Mouse (Mus musculus) heart, postnatal 0 days (tissue): ENCODE data around the gene Dhx29. TPM values are rescaled to one million over a fixed set of nuclear protein-coding genes. Genes with fewer than 3 reads are reported as not detected.
A peak's percentile ranks its signal among the peaks of the same experiment; 100 is the strongest.

Experiments
- ATAC-seq: fragments of 200-750 bp; cut with Nextera tagmentation; 2 replicates; pipeline ENCODE4 v1.8.0; 2017; ENCODE audit warnings: low read depth, moderate number of reproducible peaks, moderate library complexity; ENCODE audit not compliant: insufficient read depth
- DNase-seq: peaks from one replicate; pipeline ENCODE4 v3.0.0-alpha.2; 2016; ENCODE audit warnings: low spot score
- H3K27ac ChIP-seq: fragments of 300-500 bp; sonication (generic); 2 replicates; pipeline ENCODE4 v1.5.1; 2014; ENCODE audit warnings: low read depth, mild to moderate bottlenecking
- H3K27me3 ChIP-seq: fragments of 300-500 bp; sonication (generic); 2 replicates; pipeline ENCODE4 v1.6.1; 2014; ENCODE audit warnings: low read length, mixed read lengths; ENCODE audit not compliant: control insufficient read depth, insufficient read depth
- H3K36me3 ChIP-seq: fragments of 300-500 bp; sonication (generic); replicated peaks from 2 replicates; pipeline ENCODE4 v1.6.1; 2014; ENCODE audit warnings: low read length, mixed read lengths; ENCODE audit not compliant: control insufficient read depth, insufficient read depth
- H3K4me1 ChIP-seq: fragments of 300-500 bp; sonication (generic); 2 replicates; pipeline ENCODE4 v1.6.1; 2014; ENCODE audit warnings: antibody characterized with exemption; ENCODE audit not compliant: control insufficient read depth, insufficient read depth
- H3K4me2 ChIP-seq: fragments of 300-500 bp; sonication (generic); 2 replicates; pipeline ENCODE4 v1.6.1; 2014; ENCODE audit warnings: low read depth, mild to moderate bottlenecking, low read length, moderate library complexity
- H3K4me3 ChIP-seq: fragments of 300-500 bp; sonication (generic); 2 replicates; pipeline ENCODE4 v1.5.1; 2014; ENCODE audit warnings: low read depth, low read length
- H3K9ac ChIP-seq: fragments of 300-500 bp; sonication (generic); replicated peaks from 2 replicates; pipeline ENCODE4 v1.6.1; 2014; ENCODE audit warnings: low read depth, low read length, mixed read lengths
- H3K9me3 ChIP-seq: fragments of 300-500 bp; sonication (generic); replicated peaks from 2 replicates; pipeline ENCODE4 v1.6.1; 2016; ENCODE audit warnings: low read length; ENCODE audit not compliant: control insufficient read depth
- CTCF ChIP-seq: IDR thresholded peaks from 2 replicates; pipeline ENCODE4 v1.5.1; 2016; ENCODE audit warnings: antibody characterized with exemption, control low read depth, low read depth
- EP300 ChIP-seq: IDR thresholded peaks from 2 replicates; pipeline ENCODE4 v1.6.1; 2016; ENCODE audit warnings: antibody characterized with exemption, low read depth
- WGBS: fragments of 180-500 bp; shearing (Covaris S2); extraction: QIAGEN DNeasy Blood & Tissue Kit; methylation state at CpG from one replicate; pipeline ENCODE4 v1.1.7; 2014; 5-methylcytosine and 5-hydroxymethylcytosine counted together
- polyA plus RNA-seq: library from polyadenylated mRNA; unstranded; fragments of >200 nt; fragmentation: Nextera tagmentation; extraction: Ambion mirVana; gene quantifications from 2 replicates; pipeline ENCODE4 v1.2.1, GENCODE M21; 2015
- total RNA-seq: library from RNA; depleted of rRNA; stranded (reverse); fragments of >200 nt; gene quantifications from 2 replicates; pipeline ENCODE4 v1.2.3, GENCODE M21; 2014; ENCODE audit warnings: low replicate concordance

Gene Dhx29
- total and polyA plus RNA-seq, 2 experiments from 2014 or later: 6.4 to 13.2 TPM

DNA sequence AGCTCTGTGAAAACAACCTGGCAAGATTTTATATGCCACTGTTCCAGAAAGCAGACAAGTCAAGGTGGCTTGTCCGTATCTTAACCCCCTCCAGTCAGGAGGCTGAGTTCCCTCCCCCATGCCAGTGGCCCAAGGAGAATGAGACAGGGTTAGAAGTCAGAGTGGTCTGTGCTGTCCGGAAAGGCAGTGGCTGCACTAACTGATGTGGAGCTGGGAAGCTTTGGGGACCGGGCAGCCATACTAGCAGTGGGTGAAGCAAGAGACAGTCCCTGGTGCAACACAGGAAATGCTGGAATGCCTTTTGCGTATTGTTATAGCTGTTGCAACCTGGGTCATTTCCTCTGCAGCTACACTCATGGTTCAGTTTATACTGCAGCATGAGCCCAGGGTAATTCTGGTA, 63.1 kb downstream of the Dhx29 start:
- no peak overlapping the region for H3K9ac ChIP-seq
- H3K4me2 ChIP-seq: 0 out of 2 replicates have a peak overlapping the region, but pooled peaks have one; percentile 2
- 26% methylated on average over 4 of the region's 4 CpGs for WGBS
- peaks cover 90% of the 10 kb centered on the region for H3K27me3 ChIP-seq
- H3K4me1 ChIP-seq: peaks cover 23% of the 10 kb centered on the region
- no peak overlapping the region for H3K4me3 ChIP-seq
- no peak for DNase-seq
- no peaks in the 10 kb centered on the region for H3K9me3 ChIP-seq
- no peak for ATAC-seq
- H3K27ac ChIP-seq: no peak overlapping the region
- TF ChIP-seq CTCF (no peak), EP300 (no peak)
- no peaks in the 10 kb centered on the region for H3K36me3 ChIP-seq

DNA sequence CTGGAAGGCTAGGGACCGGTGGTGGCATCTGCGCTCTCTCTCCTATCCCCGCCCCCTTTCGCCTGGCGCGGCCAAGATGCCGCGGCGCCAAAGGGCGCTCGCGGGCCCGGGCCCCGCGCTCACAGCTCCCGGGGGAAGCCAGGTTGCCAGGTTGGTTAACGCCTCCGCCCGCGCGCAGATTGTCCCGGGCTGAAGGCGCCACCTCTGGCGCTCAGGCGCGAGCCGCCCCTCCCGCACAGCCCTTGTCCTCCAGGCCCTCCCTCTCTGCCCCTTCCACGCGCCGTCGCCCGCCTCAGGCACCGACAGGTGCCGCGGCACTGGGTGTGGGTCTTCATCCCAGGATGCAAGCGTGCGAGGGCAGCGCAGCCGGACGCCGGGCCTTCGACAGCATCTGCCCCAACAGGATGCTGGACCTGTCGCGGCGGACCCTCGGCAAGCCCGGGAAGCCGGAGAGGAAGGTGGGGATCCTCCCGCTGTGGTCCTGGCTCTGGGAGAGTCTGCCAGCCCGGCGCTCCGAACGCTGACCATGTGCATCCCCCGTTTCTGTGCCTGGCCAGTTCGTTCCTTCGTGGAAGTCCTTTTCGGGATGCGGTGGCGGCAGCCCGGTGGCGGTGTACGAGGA, 66.4 kb downstream of the Dhx29 start, which contains the start of gene Mcidas:
TSS of gene Mcidas (plus strand) at position 315 of the 622 bp plus-strand sequence.
- 0 out of 2 replicates have a peak, but pooled peaks have one; percentile 5 for ATAC-seq
- under 1% methylated on average over 56 of the region's 63 CpGs for WGBS

DNA sequence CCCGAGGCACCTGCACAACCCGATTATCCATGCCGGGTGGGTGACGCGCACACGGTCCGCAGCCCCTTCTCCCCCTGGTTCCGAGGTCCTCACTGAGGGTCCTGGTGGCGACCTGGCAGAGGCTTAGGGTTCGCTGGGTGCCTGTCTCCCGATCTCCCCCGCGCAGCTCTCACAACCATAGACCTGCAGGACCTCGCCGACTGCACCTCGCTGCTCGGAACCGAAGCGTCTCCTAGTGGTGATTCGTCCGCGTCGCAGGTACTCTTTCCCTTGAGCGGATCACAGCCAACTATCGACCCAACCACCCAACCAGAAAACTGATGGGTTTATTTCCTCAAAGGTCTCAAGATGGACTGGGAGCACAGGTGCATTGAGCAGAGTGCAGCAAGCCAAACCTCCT, 66.9 kb downstream of the Dhx29 start:
- Histone ChIP-seq H3K27ac (no peak overlapping the region), H3K4me2 (peak overlapping the region; percentile 67), H3K9ac (no peak overlapping the region), H3K9me3 (no peaks in the 10 kb centered on the region), H3K4me1 (peaks cover 13% of the 10 kb centered on the region), H3K4me3 (peak overlapping the region; percentile 46), H3K27me3 (peaks cover 93% of the 10 kb centered on the region), H3K36me3 (no peaks in the 10 kb centered on the region)
- TF ChIP-seq CTCF: peak; percentile 68
- TF ChIP-seq EP300: no peak
- WGBS: 0% methylated on average over 25 of the region's 25 CpGs
- DNase-seq (no peak), ATAC-seq (peak; percentile 40; the same call in 1 of the 2 replicates)

More for the DNA sequence above, 66.4 kb downstream of the Dhx29 start, which contains the start of gene Mcidas:
- no peak for DNase-seq
- TF ChIP-seq CTCF (no peak), EP300 (no peak)
- no peaks in the 10 kb centered on the region for H3K9me3 ChIP-seq
- H3K27ac ChIP-seq: no peak within 1 kb of the TSS
- no peaks in the 10 kb centered on the region for H3K36me3 ChIP-seq
- H3K4me3 ChIP-seq: peak within 1 kb of the TSS; percentile 46
- no peak within 1 kb of the TSS for H3K9ac ChIP-seq
- peaks cover 16% of the 10 kb centered on the region for H3K4me1 ChIP-seq
- H3K4me2 ChIP-seq: peak within 1 kb of the TSS; percentile 67
- peaks cover 93% of the 10 kb centered on the region for H3K27me3 ChIP-seq

DNA sequence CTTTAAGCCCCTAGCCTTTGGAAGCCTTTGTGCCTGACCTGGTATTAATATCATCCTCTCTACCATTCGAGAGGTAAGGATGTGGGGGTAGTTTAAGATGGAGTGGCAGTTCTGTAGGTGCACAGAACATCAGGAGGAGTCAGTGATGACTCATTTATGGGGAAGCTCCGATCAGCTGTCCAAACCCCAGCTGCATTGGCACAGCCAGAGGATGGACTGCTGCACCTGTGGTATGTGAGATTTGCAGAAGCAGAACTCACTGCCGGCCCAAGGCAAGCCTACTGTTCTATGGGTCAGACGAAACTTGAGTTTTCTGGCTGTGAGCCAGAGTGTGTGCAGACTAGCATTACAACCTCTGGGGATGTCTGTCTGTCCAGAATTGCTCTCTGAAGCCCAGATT, 69.2 kb downstream of the Dhx29 start:
- no peak for TF ChIP-seq EP300
- TF ChIP-seq CTCF: no peak
- Histone ChIP-seq H3K9me3 (no peaks in the 10 kb centered on the region), H3K9ac (no peak overlapping the region), H3K36me3 (no peaks in the 10 kb centered on the region), H3K27me3 (peaks cover 85% of the 10 kb centered on the region), H3K4me2 (no peak overlapping the region), H3K4me1 (0 out of 2 replicates have a peak, but pooled peaks cover 9% of the 10 kb centered on the region), H3K4me3 (no peak overlapping the region), H3K27ac (no peak overlapping the region)
- ATAC-seq (no peak), DNase-seq (no peak)
- WGBS: 48% methylated on average over 4 of the region's 4 CpGs

DNA sequence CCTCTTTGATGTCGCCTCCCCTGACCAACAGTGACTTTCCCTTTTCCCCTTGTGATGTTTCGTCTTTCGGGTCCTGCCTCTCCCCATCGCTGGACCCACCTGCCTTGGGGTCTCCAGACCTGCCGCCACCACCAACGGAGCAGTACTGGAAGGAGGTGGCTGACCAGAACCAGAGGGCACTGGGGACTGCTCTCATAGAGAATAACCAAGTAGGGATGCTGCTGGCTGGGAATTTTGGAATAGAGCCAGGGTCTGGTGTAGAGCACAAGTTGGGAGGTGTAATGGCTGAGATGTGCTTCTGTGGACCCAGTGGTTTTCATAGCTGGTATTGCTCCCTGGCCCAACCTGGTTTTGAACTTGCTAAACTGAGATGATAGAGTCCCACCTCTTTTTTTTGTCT, 70.1 kb downstream of the Dhx29 start:
- Histone ChIP-seq H3K9ac (no peak overlapping the region), H3K4me3 (no peak overlapping the region), H3K36me3 (no peaks in the 10 kb centered on the region), H3K27me3 (peaks cover 79% of the 10 kb centered on the region), H3K4me2 (no peak overlapping the region), H3K9me3 (no peaks in the 10 kb centered on the region), H3K27ac (no peak overlapping the region), H3K4me1 (0 out of 2 replicates have a peak, but pooled peaks cover 9% of the 10 kb centered on the region)
- DNase-seq (no peak), ATAC-seq (no peak)
- WGBS: 69% methylated on average over 6 of the region's 6 CpGs
- TF ChIP-seq EP300 (no peak), CTCF (no peak)
